Mouse (Mus musculus) liver, adult 2 months (tissue): ENCODE data around the gene Susd5. TPM values are rescaled to one million over a fixed set of nuclear protein-coding genes. Genes with fewer than 3 reads are reported as not detected.
"Not testable (repeated sequence)": the region's sequence is repeated elsewhere in the genome, so short reads cannot be mapped to it uniquely, and the experiment has no call there.

Experiments used
- DNase-seq: peaks from one replicate; pipeline ENCODE4 v3.0.0-alpha.2; 2011; ENCODE audit warnings: low read depth, low spot score; ENCODE audit errors: extremely low read depth
- H3K27ac ChIP-seq: fragments of 200-500 bp; replicated peaks from 2 replicates; pipeline ENCODE4 v1.5.1; 2012; ENCODE audit warnings: low read depth, mild to moderate bottlenecking, control low read depth, inconsistent platforms, low read length; ENCODE audit not compliant: insufficient read depth
- H3K27me3 ChIP-seq: fragments of 200-500 bp; 2 replicates; pipeline ENCODE4 v1.6.1; 2012; ENCODE audit warnings: mild to moderate bottlenecking, moderate library complexity, low read length, inconsistent platforms; ENCODE audit not compliant: control insufficient read depth, insufficient read depth
- H3K36me3 ChIP-seq: fragments of 200-500 bp; 2 replicates; pipeline ENCODE4 v1.6.1; 2012; ENCODE audit warnings: low read length, inconsistent platforms; ENCODE audit not compliant: control insufficient read depth, insufficient read depth
- H3K4me1 ChIP-seq: fragments of 200-500 bp; 2 replicates; pipeline ENCODE4 v1.6.1; 2011; ENCODE audit warnings: low read length; ENCODE audit not compliant: control insufficient read depth, insufficient read depth
- H3K4me3 ChIP-seq: fragments of 200-500 bp; 2 replicates; pipeline ENCODE4 v1.5.1; 2011; ENCODE audit warnings: low read depth, mild to moderate bottlenecking, control low read depth, low read length, moderate library complexity; ENCODE audit not compliant: insufficient read depth
- H3K79me2 ChIP-seq: fragments of 200-500 bp; 2 replicates; pipeline ENCODE4 v1.6.1; 2012; ENCODE audit warnings: inconsistent platforms, mild to moderate bottlenecking, low read length, moderate library complexity; ENCODE audit not compliant: control insufficient read depth, insufficient read depth
- H3K9ac ChIP-seq: fragments of 200-500 bp; 2 replicates; pipeline ENCODE4 v1.6.1; 2012; ENCODE audit warnings: low read depth, mild to moderate bottlenecking, control low read depth, inconsistent platforms, low read length
- CTCF ChIP-seq: fragments of 200-500 bp; IDR thresholded peaks from 2 replicates; pipeline ENCODE4 v1.5.1; 2011; ENCODE audit warnings: low read depth, low read length, control low read depth
- POLR2A ChIP-seq: fragments of 200-500 bp; IDR thresholded peaks from 2 replicates; pipeline ENCODE4 v1.6.1; 2011; ENCODE audit warnings: low read length, control low read depth; ENCODE audit not compliant: insufficient read depth; ENCODE audit errors: extremely low read depth
- WGBS: fragments of 180-500 bp; shearing (Covaris S2); methylation state at CpG from one replicate; pipeline ENCODE4 v1.1.7; 2018; 5-methylcytosine and 5-hydroxymethylcytosine counted together
- polyA plus RNA-seq: library from polyadenylated mRNA; depleted of rRNA; stranded (reverse); fragments of >200 nt; gene quantifications from 2 replicates; pipeline ENCODE4 v1.2.3, GENCODE M21; 2012
- total RNA-seq: library from RNA; depleted of rRNA; stranded (reverse); fragments of >200 nt; gene quantifications from 2 replicates; pipeline ENCODE4 v1.2.3, GENCODE M21; 2014

Susd5 gene
- total and polyA plus RNA-seq, 2 experiments, result not detected

GRCm38 (mm10) chr9:114110268-114110667 lies 53.3 kb downstream of the Susd5 start:
- Histone ChIP-seq H3K36me3 (no peaks in the 10 kb centered on the region), H3K27ac (no peak overlapping the region), H3K4me3 (no peak overlapping the region), H3K27me3 (no peaks in the 10 kb centered on the region), H3K79me2 (no peaks in the 10 kb centered on the region), H3K9ac (no peak overlapping the region), H3K4me1 (0 out of 2 replicates have a peak, but pooled peaks cover 2% of the 10 kb centered on the region)
- no peak for DNase-seq
- 80% methylated on average over 2 of the region's 2 CpGs for WGBS
- TF ChIP-seq POLR2A, result no peak
- TF ChIP-seq CTCF, result no peak

GRCm38 (mm10) chr9:114111161-114111560 lies 54.2 kb downstream of the Susd5 start:
- 87% methylated on average over 8 of the region's 8 CpGs for WGBS

GRCm38 (mm10) chr9:114112226-114112625 lies 55.3 kb downstream of the Susd5 start:
- no peak overlapping the region for H3K27ac ChIP-seq
- no peak overlapping the region for H3K9ac ChIP-seq
- peak; percentile 17 for DNase-seq
- H3K79me2 ChIP-seq, result no peaks in the 10 kb centered on the region
- no peak for TF ChIP-seq CTCF
- TF ChIP-seq POLR2A, result no peak
- WGBS, result 25% methylated on average over 6 of the region's 6 CpGs
- H3K27me3 ChIP-seq, result no peaks in the 10 kb centered on the region
- H3K4me3 ChIP-seq, result no peak overlapping the region
- no peaks in the 10 kb centered on the region for H3K36me3 ChIP-seq
- H3K4me1 ChIP-seq, result 0 out of 2 replicates have a peak, but pooled peaks cover 2% of the 10 kb centered on the region

More at GRCm38 (mm10) chr9:114111161-114111560, 54.2 kb downstream of the Susd5 start:
- TF ChIP-seq POLR2A (no peak), CTCF (no peak)
- H3K9ac ChIP-seq, result no peak overlapping the region
- no peaks in the 10 kb centered on the region for H3K27me3 ChIP-seq
- no peak for DNase-seq
- no peak overlapping the region for H3K27ac ChIP-seq
- no peaks in the 10 kb centered on the region for H3K79me2 ChIP-seq
- H3K4me3 ChIP-seq, result no peak overlapping the region
- no peaks in the 10 kb centered on the region for H3K36me3 ChIP-seq
- H3K4me1 ChIP-seq, result 0 out of 2 replicates have a peak, but pooled peaks cover 2% of the 10 kb centered on the region

- 78% methylated on average over 18 of the region's 18 CpGs for WGBS
- no peaks in the 10 kb centered on the region for H3K36me3 ChIP-seq
- H3K4me3 ChIP-seq, result no peak overlapping the region
- TF ChIP-seq POLR2A (no peak), CTCF (no peak)
- H3K27ac ChIP-seq, result no peak overlapping the region
- H3K4me1 ChIP-seq, result 0 out of 2 replicates have a peak, but pooled peaks cover 2% of the 10 kb centered on the region
- H3K9ac ChIP-seq, result no peak overlapping the region
- H3K27me3 ChIP-seq, result no peaks in the 10 kb centered on the region
- DNase-seq, result no peak
- no peaks in the 10 kb centered on the region for H3K79me2 ChIP-seq
These were observed 57.1 kb downstream of the Susd5 start for GRCm38 (mm10) chr9:114113911-114114623.

GRCm38 (mm10) chr9:114116672-114117071 lies 59.7 kb downstream of the Susd5 start:
- H3K9ac ChIP-seq, H3K27ac ChIP-seq, H3K4me1 ChIP-seq, H3K36me3 ChIP-seq, H3K79me2 ChIP-seq, H3K4me3 ChIP-seq, H3K27me3 ChIP-seq: not testable (repeated sequence)
- WGBS, result 7% methylated on average over 5 of the region's 5 CpGs
- DNase-seq, result peak; percentile 2
- peak; percentile 53 for TF ChIP-seq CTCF

GRCm38 (mm10) chr9:114122862-114123261 lies 65.9 kb downstream of the Susd5 start:
- not testable (repeated sequence) for H3K79me2 ChIP-seq, H3K27ac ChIP-seq, H3K27me3 ChIP-seq, H3K9ac ChIP-seq, H3K36me3 ChIP-seq, H3K4me1 ChIP-seq, DNase-seq, H3K4me3 ChIP-seq

GRCm38 (mm10) chr9:114129273-114129835 lies 72.4 kb downstream of the Susd5 start:
- WGBS, result 69% methylated on average over 1 of the region's 1 CpGs
- not testable (repeated sequence) for DNase-seq, H3K4me3 ChIP-seq, H3K27ac ChIP-seq, H3K36me3 ChIP-seq, H3K4me1 ChIP-seq, H3K9ac ChIP-seq, H3K79me2 ChIP-seq, H3K27me3 ChIP-seq
